Mouse (Mus musculus): ENCODE data around the gene Trim25.

Gene Trim25

GRCm38 (mm10) chr11:89066750-89067149 is 67.6 kb downstream of the Trim25 start, which contains the start of gene Dgke:
Gene Dgke (minus strand): TSS chr11:89066850.
- no peak for DNase-seq

- no peak for DNase-seq
Observed at GRCm38 (mm10) chr11:89067301-89067822, 68.2 kb downstream of the Trim25 start.

- DNase-seq, result no peak
Observed at GRCm38 (mm10) chr11:89067871-89068490, 68.8 kb downstream of the Trim25 start.

GRCm38 (mm10) chr11:89068649-89069048 is 69.5 kb downstream of the Trim25 start:
- no peak for DNase-seq

GRCm38 (mm10) chr11:89069303-89069702 is 70.1 kb downstream of the Trim25 start:
- peak; percentile 52 to 71 for DNase-seq
